Comparison of ENCODE assay signal across 7 mouse cellular contexts in genomic region chr10:54076420-54076819, GRCm38 (mm10). TPM values are rescaled to one million over a fixed set of nuclear protein-coding genes. Genes with fewer than 3 reads are reported as not detected.
A peak's percentile ranks its signal among the peaks of the same experiment; 100 is the strongest.
DNase-seq lines count a peak whose midpoint lies in the region; ATAC-seq and TF ChIP-seq lines count a peak whose summit lies in the region.

Gene Man1a (minus strand): TSS chr10:54076609.

- peak within 1 kb of the TSS; percentile 98 for H3K4me2 ChIP-seq in forebrain, embryonic 15.5 days (replicated peaks)
- peak within 1 kb of the TSS; percentile 79 for H3K4me2 ChIP-seq in hindbrain, embryonic 11.5 days (replicated peaks; ENCODE audit: low read depth, low read length)
- H3K4me2 ChIP-seq in limb, embryonic 12.5 days = peak within 1 kb of the TSS; percentile 98
- peak within 1 kb of the TSS; percentile 96 for H3K4me2 ChIP-seq in midbrain, embryonic 15.5 days

- H3K79me2 ChIP-seq in MEL (ENCODE audit: control insufficient read depth, insufficient read depth, low read length, poor library complexity) = peaks cover 8% of the 10 kb centered on the region; the same call in 1 of the 2 replicates

- peaks cover 0 to 19% of the 10 kb centered on the region in 2 experiments; a peak in 2 of 4 replicates for H3K4me1 ChIP-seq in MEL (ENCODE audit: control insufficient read depth in 1 of 2, insufficient read depth in 2 of 2, low read length in 2 of 2)
- H3K4me1 ChIP-seq in forebrain, embryonic 15.5 days = peaks cover 16% of the 10 kb centered on the region
- 0 out of 2 replicates have a peak, but pooled peaks cover 2% of the 10 kb centered on the region for H3K4me1 ChIP-seq in hindbrain, embryonic 11.5 days (replicated peaks; ENCODE audit: control insufficient read depth, insufficient read depth, low read length)
- peaks cover 23% of the 10 kb centered on the region for H3K4me1 ChIP-seq in limb, embryonic 12.5 days (replicated peaks)
- peaks cover 15% of the 10 kb centered on the region for H3K4me1 ChIP-seq in midbrain, embryonic 15.5 days

- TF ChIP-seq POLR2A in MEL (IDR thresholded peaks at IDR 0.05; ENCODE audit: control insufficient read depth in 1 of 2, insufficient read depth in 1 of 2, low read depth in 1 of 2, low read length in 2 of 2, poor library complexity in 1 of 2) = no peak

- H3K27ac ChIP-seq in MEL (ENCODE audit: control insufficient read depth, low read depth, low read length) = no peak within 1 kb of the TSS
- no peak within 1 kb of the TSS for H3K27ac ChIP-seq in forebrain, embryonic 15.5 days (replicated peaks)
- H3K27ac ChIP-seq in hindbrain, embryonic 11.5 days (ENCODE audit: low read depth, low read length) = no peak within 1 kb of the TSS
- H3K27ac ChIP-seq in limb, embryonic 12.5 days = no peak within 1 kb of the TSS
- peak within 1 kb of the TSS; percentile 43; the same call in 1 of the 2 replicates for H3K27ac ChIP-seq in midbrain, embryonic 15.5 days

- peak within 1 kb of the TSS; percentile 87 for H3K9ac ChIP-seq in MEL (ENCODE audit: control insufficient read depth, low read depth, low read length, poor library complexity, severe bottlenecking)
- peak within 1 kb of the TSS; percentile 63 for H3K9ac ChIP-seq in forebrain, embryonic 15.5 days (replicated peaks)
- H3K9ac ChIP-seq in hindbrain, embryonic 11.5 days (ENCODE audit: low read depth, low read length) = peak within 1 kb of the TSS; percentile 44
- peak within 1 kb of the TSS; percentile 75 for H3K9ac ChIP-seq in limb, embryonic 12.5 days (replicated peaks)
- H3K9ac ChIP-seq in midbrain, embryonic 15.5 days = peak within 1 kb of the TSS; percentile 61

- peak within 1 kb of the TSS; percentile 89 to 92 for H3K4me3 ChIP-seq in MEL (ENCODE audit: control insufficient read depth in 1 of 2, insufficient read depth in 1 of 2, low read depth in 2 of 2, low read length in 2 of 2)
- peak within 1 kb of the TSS; percentile 77 for H3K4me3 ChIP-seq in forebrain, embryonic 15.5 days
- H3K4me3 ChIP-seq in hindbrain, embryonic 11.5 days (ENCODE audit: low read depth, low read length) = peak within 1 kb of the TSS; percentile 70
- H3K4me3 ChIP-seq in limb, embryonic 12.5 days (replicated peaks) = peak within 1 kb of the TSS; percentile 78
- peak within 1 kb of the TSS; percentile 67 for H3K4me3 ChIP-seq in midbrain, embryonic 15.5 days

- peaks cover 0 to 4% of the 10 kb centered on the region in 2 experiments; a peak in 1 of 4 replicates for H3K36me3 ChIP-seq in MEL (ENCODE audit: control insufficient read depth in 1 of 2, insufficient read depth in 2 of 2, low read length in 2 of 2)
- no peaks in the 10 kb centered on the region for H3K36me3 ChIP-seq in forebrain, embryonic 15.5 days
- no peaks in the 10 kb centered on the region for H3K36me3 ChIP-seq in hindbrain, embryonic 11.5 days (ENCODE audit: control insufficient read depth, insufficient read depth, low read length)
- H3K36me3 ChIP-seq in limb, embryonic 12.5 days = no peaks in the 10 kb centered on the region
- no peaks in the 10 kb centered on the region for H3K36me3 ChIP-seq in midbrain, embryonic 15.5 days (replicated peaks)

- no peaks in the 10 kb centered on the region for H3K9me3 ChIP-seq in MEL (replicated peaks; ENCODE audit: insufficient read depth, low read length)
- H3K9me3 ChIP-seq in forebrain, embryonic 15.5 days = no peaks in the 10 kb centered on the region
- no peaks in the 10 kb centered on the region for H3K9me3 ChIP-seq in hindbrain, embryonic 11.5 days (ENCODE audit: control insufficient read depth, low read length)
- H3K9me3 ChIP-seq in limb, embryonic 12.5 days = no peaks in the 10 kb centered on the region
- no peaks in the 10 kb centered on the region for H3K9me3 ChIP-seq in midbrain, embryonic 15.5 days

- no peak for ATAC-seq in forebrain, embryonic 15.5 days (replicated peaks)
- no peak for ATAC-seq in hindbrain, embryonic 11.5 days (ENCODE audit: low FRiP score)
- no peak for ATAC-seq in limb, embryonic 12.5 days (ENCODE audit: insufficient number of reproducible peaks, insufficient read depth, low FRiP score, low TSS enrichment, low read depth)
- no peak for ATAC-seq in midbrain, embryonic 15.5 days (replicated peaks)

- H3K27me3 ChIP-seq in MEL (ENCODE audit: control insufficient read depth in 1 of 2, insufficient read depth in 2 of 2, low read length in 2 of 2) = peaks cover 2 to 12% of the 10 kb centered on the region in 2 experiments
- 0 out of 2 replicates have a peak, but pooled peaks cover 3% of the 10 kb centered on the region for H3K27me3 ChIP-seq in forebrain, embryonic 15.5 days
- H3K27me3 ChIP-seq in hindbrain, embryonic 11.5 days (ENCODE audit: control insufficient read depth, insufficient read depth, low read length) = peaks cover 3% of the 10 kb centered on the region; the same call in 1 of the 2 replicates
- no peaks in the 10 kb centered on the region for H3K27me3 ChIP-seq in limb, embryonic 12.5 days
- peaks cover 10% of the 10 kb centered on the region; the same call in 1 of the 2 replicates for H3K27me3 ChIP-seq in midbrain, embryonic 15.5 days (replicated peaks)

- TF ChIP-seq EP300 in MEL (IDR thresholded peaks at IDR 0.05; ENCODE audit: low read depth in 1 of 2, low read length in 2 of 2) = no peak

- 7% methylated on average over 4 of the region's 4 CpGs for WGBS in forebrain, embryonic 15.5 days
- whole genome bisulfite sequencing in hindbrain, embryonic 11.5 days = 10% methylated on average over 4 of the region's 4 CpGs
- 7% methylated on average over 4 of the region's 4 CpGs for WGBS in limb, embryonic 12.5 days
- WGBS in midbrain, embryonic 15.5 days = 4% methylated on average over 4 of the region's 4 CpGs

- no peak for TF ChIP-seq RAD21 in MEL (IDR thresholded peaks at IDR 0.05; ENCODE audit: low read depth, low read length)

- no peak for TF ChIP-seq CTCF in MEL (IDR thresholded peaks at IDR 0.05 in 2 of 3, conservative IDR thresholded peaks at IDR 0.05 in 1 of 3; ENCODE audit: control insufficient read depth in 1 of 3, insufficient read depth in 1 of 3, low read depth in 2 of 3, low read length in 3 of 3, poor library complexity in 1 of 3, severe bottlenecking in 1 of 3)

- DNase-seq in MEL (ENCODE audit: low read depth, low spot score) = peak; percentile 21
- peak; percentile 24 for DNase-seq in adrenal gland, postnatal 10 days
- peak; percentile 37 for DNase-seq in hindbrain, embryonic 11.5 days (ENCODE audit: low spot score)
- no peak for DNase-seq in spleen, adult 12 weeks (ENCODE audit: low spot score)

TF ChIP-seq in MEL, 35 proteins besides CTCF, POLR2A, EP300 and RAD21:
- TF ChIP-seq USF1 (IDR thresholded peaks at IDR 0.05; ENCODE audit: low read depth, low read length) (no peak), MAFK (IDR thresholded peaks at IDR 0.05; ENCODE audit: borderline replicate concordance, low read depth, low read length) (no peak), UBTF (IDR thresholded peaks at IDR 0.05; ENCODE audit: borderline replicate concordance, insufficient read depth, low read depth, low read length) (no peak), POLR2AphosphoS5 (IDR thresholded peaks at IDR 0.05; ENCODE audit: borderline replicate concordance, low read depth, low read length) (no peak), HCFC1 (IDR thresholded peaks at IDR 0.05; ENCODE audit: low read depth, low read length) (no peak), USF2 (IDR thresholded peaks at IDR 0.05; ENCODE audit: borderline replicate concordance in 1 of 2, insufficient read depth in 1 of 2, low read depth in 1 of 2, low read length in 2 of 2) (no peak), GABPA (IDR thresholded peaks at IDR 0.05; ENCODE audit: low read depth, low read length) (no peak), MYB (IDR thresholded peaks at IDR 0.05; ENCODE audit: low read depth, low read length) (no peak), JUND (IDR thresholded peaks at IDR 0.05; ENCODE audit: low read depth, low read length) (no peak), POLR2AphosphoS2 (IDR thresholded peaks at IDR 0.05; ENCODE audit: low read length) (no peak), RCOR1 (IDR thresholded peaks at IDR 0.05; ENCODE audit: low read depth, low read length) (no peak), ETS1 (IDR thresholded peaks at IDR 0.05; ENCODE audit: low read depth, low read length) (no peak), TAL1 (IDR thresholded peaks at IDR 0.05; ENCODE audit: low read length) (no peak), MAX (IDR thresholded peaks at IDR 0.05; ENCODE audit: low read length) (no peak), SMC3 (IDR thresholded peaks at IDR 0.05; ENCODE audit: low read depth, low read length) (no peak), NRF1 (IDR thresholded peaks at IDR 0.05; ENCODE audit: insufficient read depth, low read depth, low read length, poor library complexity, severe bottlenecking) (no peak), E2F4 (IDR thresholded peaks at IDR 0.05; ENCODE audit: borderline replicate concordance, low read depth, low read length) (no peak)

RNA-seq across cellular contexts. Expression of gene Man1a, which starts in this region (rescaled TPM):
- 5.3 and 7.3 TPM in 2 replicates for total RNA-seq in MEL (2012; rRNA removed)
- 1 to 10 TPM in 1 of 2 experiments, not detected in 1; 5.8 TPM for polyA plus RNA-seq in MEL (2012; ENCODE audit: insufficient read depth in 1 of 2, insufficient read length in 2 of 2, low read depth in 1 of 2, low replicate concordance in 2 of 2, missing spikeins in 1 of 2)
- 10 to 100 TPM; 49.5 to 65.6 TPM for total RNA-seq in adrenal gland, postnatal 10 days (2021)
- polyA plus RNA-seq in forebrain, embryonic 15.5 days (2015; fragmentation: Nextera tagmentation; extraction: Ambion mirVana) = 2.9 and 3.2 TPM in 2 replicates
- polyA plus RNA-seq in hindbrain, embryonic 11.5 days (2014; fragmentation: Nextera tagmentation; extraction: Ambion mirVana) = 3.0 and 3.3 TPM in 2 replicates
- polyA plus RNA-seq in limb, embryonic 12.5 days (2016; fragmentation: Nextera tagmentation; extraction: Ambion mirVana) = 5.8 and 6.0 TPM in 2 replicates
- polyA plus RNA-seq in midbrain, embryonic 15.5 days (2015; fragmentation: Nextera tagmentation; extraction: Ambion mirVana) = 5.0 and 5.3 TPM in 2 replicates
